Mouse (Mus musculus) embryonic fibroblast, embryonic 13.5 days (primary cell): ENCODE results near the gene Kif4.

Source experiments
- CTCF ChIP-seq: IDR thresholded peaks from 2 replicates; pipeline ENCODE4 v1.5.1; 2011; ENCODE audit warnings: mild to moderate bottlenecking, control low read depth, low read length, moderate library complexity, borderline replicate concordance; ENCODE audit not compliant: insufficient read depth
- POLR2A ChIP-seq: IDR thresholded peaks from 2 replicates; pipeline ENCODE4 v1.6.1; 2011; ENCODE audit warnings: low read depth, mild to moderate bottlenecking, control low read depth, low read length, moderate library complexity

GRCm38 (mm10) chrX:100686527-100686926 is 61.0 kb downstream of the Kif4 start:
- TF ChIP-seq CTCF (no peak), POLR2A (no peak)
